Mouse (Mus musculus): ENCODE results near the gene Znfx1.

- no peak for TF ChIP-seq CTCF (IDR thresholded peaks at IDR 0.05)
- no peak for TF ChIP-seq POLR2A (IDR thresholded peaks at IDR 0.05; ENCODE audit: insufficient read depth, low read depth, low read length)
These were observed 46.7 kb upstream of the Znfx1 start for GRCm38 (mm10) chr2:167109506-167109905.

All from heart, adult 2 months (tissue).